28 mouse cellular contexts compared by ENCODE assay signal in genomic region chr19:29474803-29475202, GRCm38 (mm10). TPM values are rescaled to one million over a fixed set of nuclear protein-coding genes. Genes with fewer than 3 reads are reported as not detected.
A peak's percentile ranks its signal among the peaks of the same experiment; 100 is the strongest.
DNase-seq lines count a peak whose midpoint lies in the region; ATAC-seq and TF ChIP-seq lines count a peak whose summit lies in the region.
"Had no signal": no experiment of that assay in that cellular context is flagged by ENCODE, and none has a peak within 500 bp of the region (broad histone marks: within the 10 kb centered on the region; RNA-seq: fewer than 3 reads in every experiment).

No protein-coding gene starts in this region.

- H3K9ac ChIP-seq in intestine, embryonic 14.5 days (ENCODE audit: low read length), result no peak overlapping the region
- no peak overlapping the region for H3K9ac ChIP-seq in intestine, postnatal 0 days (ENCODE audit: low read depth, low read length)
- no peak overlapping the region for H3K9ac ChIP-seq in midbrain, embryonic 14.5 days (replicated peaks; ENCODE audit: low read length)
- H3K9ac ChIP-seq: embryonic facial prominence, embryonic 13.5 days; forebrain, embryonic 12.5 days; forebrain, embryonic 15.5 days; heart, embryonic 13.5 days; hindbrain, embryonic 14.5 days had no signal

- no peak; the same call in 1 of the 2 replicates for ATAC-seq in intestine, embryonic 14.5 days (replicated peaks; ENCODE audit: low FRiP score, low TSS enrichment, low read depth)
- peak; percentile 27 for ATAC-seq in intestine, postnatal 0 days
- 0 out of 2 replicates have a peak, but pooled peaks have one; percentile 19 for ATAC-seq in megakaryocyte progenitor cell, adult 5-6 weeks (replicated peaks; ENCODE audit: poor library complexity)
- no peak for ATAC-seq in midbrain, embryonic 14.5 days (ENCODE audit: low FRiP score, low TSS enrichment)
- ATAC-seq: forebrain, embryonic 15.5 days had no signal

- 28% methylated on average over 2 of the region's 2 CpGs for WGBS in intestine, embryonic 14.5 days
- 30% methylated on average over 2 of the region's 2 CpGs for WGBS in intestine, postnatal 0 days
- 56% methylated on average over 2 of the region's 2 CpGs for WGBS in midbrain, embryonic 14.5 days

- peak overlapping the region; percentile 65 for H3K27ac ChIP-seq in intestine, embryonic 14.5 days (ENCODE audit: low read depth)
- H3K27ac ChIP-seq in intestine, postnatal 0 days (ENCODE audit: low read depth, low read length), result peak overlapping the region; percentile 66
- H3K27ac ChIP-seq in midbrain, embryonic 14.5 days (replicated peaks; ENCODE audit: low read depth, low read length), result no peak overlapping the region
- H3K27ac ChIP-seq: embryonic facial prominence, embryonic 10.5 days; embryonic facial prominence, embryonic 13.5 days; forebrain, embryonic 12.5 days; forebrain, embryonic 15.5 days; heart, adult 2 months; heart, embryonic 10.5 days; heart, embryonic 13.5 days; hindbrain, embryonic 14.5 days had no signal

- no peak overlapping the region for H3K4me2 ChIP-seq in intestine, embryonic 14.5 days (ENCODE audit: low read length)
- no peak overlapping the region for H3K4me2 ChIP-seq in intestine, postnatal 0 days (replicated peaks; ENCODE audit: low read depth)
- H3K4me2 ChIP-seq in midbrain, embryonic 14.5 days (ENCODE audit: low read length), result no peak overlapping the region
- H3K4me2 ChIP-seq: embryonic facial prominence, embryonic 13.5 days; forebrain, embryonic 12.5 days; forebrain, embryonic 15.5 days; heart, embryonic 13.5 days; hindbrain, embryonic 14.5 days had no signal

- no peaks in the 10 kb centered on the region for H3K36me3 ChIP-seq in intestine, embryonic 14.5 days (ENCODE audit: control insufficient read depth, insufficient read depth, low read length)
- H3K36me3 ChIP-seq in intestine, postnatal 0 days (ENCODE audit: control insufficient read depth, insufficient read depth), result no peaks in the 10 kb centered on the region
- H3K36me3 ChIP-seq in midbrain, embryonic 14.5 days (ENCODE audit: control insufficient read depth, insufficient read depth, low read length), result no peaks in the 10 kb centered on the region
- H3K36me3 ChIP-seq: embryonic facial prominence, embryonic 10.5 days; embryonic facial prominence, embryonic 13.5 days; forebrain, embryonic 12.5 days; forebrain, embryonic 15.5 days; heart, embryonic 10.5 days; heart, embryonic 13.5 days had no signal

- DNase-seq in MEL-GATA-1-ER (ENCODE audit: extremely low read depth, low read depth), result peak; percentile 62
- no peak for DNase-seq in intestine, embryonic 14.5 days (ENCODE audit: low spot score)
- DNase-seq in kidney, adult 8-10 months, result no peak
- no peak for DNase-seq in cerebellum, postnatal 25 days
- no peak for DNase-seq in adrenal gland, adult 8-10 months
- no peak for DNase-seq in midbrain, embryonic 14.5 days
- DNase-seq: adrenal gland, adult 2 months; adrenal gland, postnatal 36 days; cerebellum, adult 11 months; cerebellum, adult 2 months; cerebellum, adult 9-11 months; cerebellum, postnatal 36 days; embryo, embryonic 11 days; gastrocnemius, postnatal 10 days; gastrocnemius, postnatal 36 days; heart, adult 2 months; heart, postnatal 14 days; heart, postnatal 4 days had no signal

- H3K27me3 ChIP-seq in intestine, embryonic 14.5 days (replicated peaks; ENCODE audit: control insufficient read depth, insufficient read depth, low read length), result no peaks in the 10 kb centered on the region
- no peaks in the 10 kb centered on the region for H3K27me3 ChIP-seq in intestine, postnatal 0 days (replicated peaks; ENCODE audit: control insufficient read depth, insufficient read depth, low read length)
- no peaks in the 10 kb centered on the region for H3K27me3 ChIP-seq in midbrain, embryonic 14.5 days (ENCODE audit: control insufficient read depth, insufficient read depth, low read length)
- H3K27me3 ChIP-seq: embryonic facial prominence, embryonic 13.5 days; forebrain, embryonic 12.5 days; forebrain, embryonic 15.5 days; heart, embryonic 13.5 days had no signal

- H3K4me1 ChIP-seq in intestine, embryonic 14.5 days (replicated peaks; ENCODE audit: control insufficient read depth, insufficient read depth, low read length), result peaks cover 18% of the 10 kb centered on the region; the same call in 1 of the 2 replicates
- H3K4me1 ChIP-seq in intestine, postnatal 0 days (replicated peaks; ENCODE audit: control insufficient read depth, insufficient read depth, low read length), result 0 out of 2 replicates have a peak, but pooled peaks cover 25% of the 10 kb centered on the region
- no peaks in the 10 kb centered on the region for H3K4me1 ChIP-seq in midbrain, embryonic 14.5 days (ENCODE audit: control insufficient read depth, insufficient read depth, low read length)

- TF ChIP-seq CTCF in intestine, postnatal 0 days (IDR thresholded peaks at IDR 0.05; ENCODE audit: low read depth), result no peak

- H3K4me3 ChIP-seq in intestine, embryonic 14.5 days (ENCODE audit: low read depth, low read length), result no peak overlapping the region
- H3K4me3 ChIP-seq in intestine, postnatal 0 days (ENCODE audit: low read depth, low read length), result no peak overlapping the region
- no peak overlapping the region for H3K4me3 ChIP-seq in midbrain, embryonic 14.5 days (replicated peaks; ENCODE audit: low read depth, low read length)
- H3K4me3 ChIP-seq: embryonic facial prominence, embryonic 10.5 days; embryonic facial prominence, embryonic 13.5 days; erythroblast, embryonic 14.5 days; forebrain, embryonic 12.5 days; forebrain, embryonic 15.5 days; heart, adult 2 months; heart, embryonic 10.5 days; heart, embryonic 13.5 days had no signal

- no peaks in the 10 kb centered on the region for H3K9me3 ChIP-seq in intestine, embryonic 14.5 days (ENCODE audit: control insufficient read depth, low read length)
- no peaks in the 10 kb centered on the region for H3K9me3 ChIP-seq in intestine, postnatal 0 days (ENCODE audit: control insufficient read depth)
- H3K9me3 ChIP-seq in midbrain, embryonic 14.5 days (ENCODE audit: control insufficient read depth, low read length), result no peaks in the 10 kb centered on the region
- H3K9me3 ChIP-seq: embryonic facial prominence, embryonic 10.5 days; embryonic facial prominence, embryonic 13.5 days; forebrain, embryonic 12.5 days; forebrain, embryonic 15.5 days; heart, embryonic 10.5 days; heart, embryonic 13.5 days had no signal

RNA-seq across cellular contexts. Expression of gene Ric1, which starts 47.3 kb away (rescaled TPM):
- polyA plus RNA-seq in intestine, embryonic 14.5 days (2014; fragmentation: Nextera tagmentation; extraction: Ambion mirVana), result 15.8 TPM in 2 replicates
- 10.2 and 12.0 TPM in 2 replicates for polyA plus RNA-seq in intestine, postnatal 0 days (2015; fragmentation: Nextera tagmentation; extraction: Ambion mirVana)
- 14.1 and 19.0 TPM in 2 replicates for total RNA-seq in megakaryocyte progenitor cell, adult 5-6 weeks (2015)
- total RNA-seq in megakaryocyte progenitor cell, adult 5-6 weeks (2017), result 20.5 and 21.6 TPM in 2 replicates
- total RNA-seq in adrenal gland, adult 8-10 months (2022), result 10 to 100 TPM; 27.0 to 31.7 (median 29.5) TPM
- polyA plus RNA-seq in midbrain, embryonic 14.5 days (2014; fragmentation: Nextera tagmentation; extraction: Ambion mirVana), result 17.7 and 18.6 TPM in 2 replicates

Comparison
In these comparisons a context has a peak if more than half of its experiments do, and no peak if none do; other contexts are left out.
1. ATAC-seq: peak in intestine, postnatal 0 days (single experiment) and megakaryocyte progenitor cell, adult 5-6 weeks (single experiment); none in intestine, embryonic 14.5 days (single experiment) and midbrain, embryonic 14.5 days (single experiment).